Mouse (Mus musculus) retina, embryonic 14.5 days (tissue): ENCODE measurements at regions not wholly inside any gene's neighbourhood (a gene's known extent, or its start where the extent isn't known, plus 50 kb on each side); places are given as distances from the start of the nearest gene placed in this dataset.

Experiments used
- DNase-seq: peaks from one replicate; pipeline ENCODE4 v3.0.0-alpha.2; 2015; ENCODE audit warnings: low spot score

- no peak for DNase-seq
Observed at GRCm38 (mm10) chr17:4198001-4198400, 501.9 kb upstream of the Nox3 start.

GRCm38 (mm10) chr17:4199698-4200153 lies 503.7 kb upstream of the Nox3 start:
- no peak for DNase-seq

GRCm38 (mm10) chr17:4201300-4201699 lies 505.2 kb upstream of the Nox3 start:
- no peak for DNase-seq

GRCm38 (mm10) chr17:4208142-4208925 lies 512.3 kb upstream of the Nox3 start:
- no peak for DNase-seq

- no peak for DNase-seq
Observed at GRCm38 (mm10) chr17:4209650-4210049, 513.6 kb upstream of the Nox3 start.

GRCm38 (mm10) chr17:4212586-4212985 lies 516.5 kb upstream of the Nox3 start:
- no peak for DNase-seq

GRCm38 (mm10) chr17:4214970-4215369 lies 518.9 kb upstream of the Nox3 start:
- DNase-seq = no peak

- no peak for DNase-seq
Observed at GRCm38 (mm10) chr17:4216203-4216602, 520.1 kb upstream of the Nox3 start.

- no peak for DNase-seq
Observed at GRCm38 (mm10) chr17:4216750-4217149, 520.7 kb upstream of the Nox3 start.

- DNase-seq = peak; percentile 24
Observed at GRCm38 (mm10) chr17:4220661-4221360, 524.8 kb upstream of the Nox3 start.

- DNase-seq = no peak
Observed at GRCm38 (mm10) chr17:4227889-4228288, 531.8 kb upstream of the Nox3 start.

- DNase-seq = peak; percentile 21
Observed at GRCm38 (mm10) chr17:4229969-4230368, 533.9 kb upstream of the Nox3 start.

- no peak for DNase-seq
Observed at GRCm38 (mm10) chr17:4250476-4250875, 554.4 kb upstream of the Nox3 start.

- no peak for DNase-seq
Observed at GRCm38 (mm10) chr17:4265471-4265870, 569.4 kb upstream of the Nox3 start.

- no peak for DNase-seq
Observed at GRCm38 (mm10) chr17:4265946-4266345, 569.9 kb upstream of the Nox3 start.

- no peak for DNase-seq
Observed at GRCm38 (mm10) chr17:4266487-4266886, 570.4 kb upstream of the Nox3 start.

- DNase-seq = no peak
Observed at GRCm38 (mm10) chr17:4268380-4268779, 572.3 kb upstream of the Nox3 start.

GRCm38 (mm10) chr17:4272456-4272855 lies 576.4 kb upstream of the Nox3 start:
- DNase-seq = no peak

GRCm38 (mm10) chr17:4276722-4277121 lies 580.7 kb upstream of the Nox3 start:
- DNase-seq = no peak

- no peak for DNase-seq
Observed at GRCm38 (mm10) chr17:4278239-4278827, 582.3 kb upstream of the Nox3 start.

GRCm38 (mm10) chr17:4281451-4281850 lies 585.4 kb upstream of the Nox3 start:
- no peak for DNase-seq

- no peak for DNase-seq
Observed at GRCm38 (mm10) chr17:4291418-4291817, 595.4 kb upstream of the Nox3 start.

GRCm38 (mm10) chr17:4296521-4297155 lies 600.6 kb upstream of the Nox3 start:
- DNase-seq = no peak
